Mouse (Mus musculus) erythroblast, embryonic 14.5 days (primary cell): ENCODE measurements at regions not wholly inside any gene's neighbourhood (a gene's known extent, or its start where the extent isn't known, plus 50 kb on each side); places are given as distances from the start of the nearest gene placed in this dataset.

Source experiments
- GATA1 ChIP-seq: IDR thresholded peaks from 2 replicates; pipeline ENCODE4 v1.6.1; 2012; ENCODE audit warnings: low read length, inconsistent platforms, mixed read lengths
- TAL1 ChIP-seq: IDR thresholded peaks from 3 replicates; pipeline ENCODE4 v1.6.1; 2012; ENCODE audit warnings: low read length, inconsistent platforms, mixed read lengths

DNA sequence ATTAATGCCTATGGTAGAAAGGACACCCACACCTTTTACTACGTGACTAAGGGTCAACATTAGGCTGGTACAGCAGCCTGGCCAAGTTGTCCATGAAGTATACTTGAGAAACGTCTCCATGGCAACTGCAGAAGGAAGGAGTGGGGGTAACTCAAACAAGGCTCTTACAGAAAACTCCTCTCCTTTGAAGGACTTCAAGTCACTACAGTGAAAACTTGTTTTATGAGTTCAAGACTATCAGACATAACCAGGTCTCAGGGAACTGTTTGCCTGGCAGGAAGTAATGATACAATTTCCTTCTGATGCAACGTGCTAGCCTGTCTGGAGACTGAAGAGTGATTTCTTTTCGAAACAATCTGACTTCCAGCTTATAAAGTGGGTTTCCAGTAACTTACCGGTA is 71.5 kb upstream of the Serpine2 start:
- TF ChIP-seq GATA1 (no peak), TAL1 (no peak)
